Mouse (Mus musculus): ENCODE measurements around the gene Ikbke.
"Not testable (repeated sequence)": the region's sequence is repeated elsewhere in the genome, so short reads cannot be mapped to it uniquely, and the experiment has no call there.

Gene Ikbke

DNA sequence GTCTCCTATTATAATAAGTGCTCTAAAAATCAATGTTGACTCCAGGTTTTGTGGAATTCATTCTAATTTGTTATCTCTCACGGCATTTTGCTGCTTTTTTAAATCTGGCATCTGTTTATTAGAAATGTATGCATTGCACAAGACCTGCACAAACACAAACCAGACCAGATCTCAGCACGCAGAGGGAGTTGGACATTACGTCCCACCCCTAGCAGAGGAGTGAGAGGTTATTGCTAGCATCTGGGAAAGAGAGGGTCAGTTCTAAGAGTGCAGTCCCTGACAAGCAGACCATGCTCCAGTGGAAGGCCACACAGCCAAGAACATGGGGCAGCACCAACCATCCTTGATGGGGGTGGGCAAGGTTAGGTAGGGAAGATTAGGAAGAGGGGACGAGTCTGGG, 5.2 kb upstream of the Ikbke start:
- ATAC-seq (ENCODE audit: insufficient number of reproducible peaks, low FRiP score, low TSS enrichment), result no peak

DNA sequence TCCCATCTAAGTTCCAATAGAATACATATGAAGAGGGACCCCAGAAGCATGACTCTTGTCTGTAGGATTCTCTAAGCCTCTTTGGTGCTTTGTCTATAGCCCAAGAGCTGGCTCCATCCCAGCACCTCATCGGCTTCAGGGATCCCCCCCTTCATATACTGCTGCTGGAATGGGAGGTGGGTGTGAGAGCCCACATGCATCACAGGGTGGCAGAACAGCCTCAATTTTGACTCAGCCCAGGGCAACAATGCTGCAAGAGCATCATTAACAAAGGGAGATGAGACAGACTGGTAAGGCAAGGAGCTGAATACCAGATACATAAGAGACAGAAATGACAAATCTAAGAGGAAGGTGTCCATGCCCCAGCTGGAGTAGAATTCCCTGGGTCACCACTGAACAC, 4.8 kb upstream of the Ikbke start:
- no peak for ATAC-seq (ENCODE audit: insufficient number of reproducible peaks, low FRiP score, low TSS enrichment)

DNA sequence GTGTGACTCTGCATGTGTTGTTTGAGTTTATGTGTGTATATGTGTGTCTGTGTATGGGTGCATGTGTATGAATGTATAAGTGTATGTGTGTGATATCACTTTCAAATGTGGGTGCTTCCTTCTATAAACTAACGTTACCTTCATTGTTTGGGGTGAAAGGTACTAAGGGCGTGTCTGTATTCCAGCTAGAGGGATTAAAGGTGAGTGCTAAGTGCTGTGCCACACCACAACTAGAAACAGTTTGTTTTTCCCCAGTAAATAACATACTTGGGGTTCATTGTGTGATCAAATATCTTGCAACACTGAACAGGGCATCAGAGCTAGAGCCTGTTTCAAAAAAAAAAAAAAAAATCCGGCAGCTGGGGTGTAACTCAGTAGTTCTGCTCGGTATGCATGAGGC, 2.3 kb upstream of the Ikbke start:
- no peak for ATAC-seq (ENCODE audit: insufficient number of reproducible peaks, low FRiP score, low TSS enrichment)

DNA sequence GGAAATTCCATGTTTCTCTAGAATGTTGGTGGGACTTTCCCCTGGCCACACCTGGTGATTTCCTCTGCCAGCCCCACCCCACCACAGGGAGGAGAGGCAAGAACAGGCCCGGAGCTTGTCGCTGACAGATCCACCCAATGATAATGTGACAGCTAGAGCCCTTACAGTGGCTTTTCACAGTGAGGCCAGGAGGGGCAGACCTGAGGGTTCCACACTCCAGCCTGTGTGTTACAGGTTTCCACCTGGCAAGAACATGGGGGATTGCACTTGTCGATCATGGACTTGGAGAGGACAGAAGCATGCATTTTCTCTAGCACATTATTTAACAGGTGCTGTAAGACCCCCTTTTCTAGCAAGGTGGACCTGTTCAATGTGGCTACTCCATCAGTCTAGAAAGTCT, 874 bp upstream of the Ikbke start:
- no peak for ATAC-seq (ENCODE audit: insufficient number of reproducible peaks, low FRiP score, low TSS enrichment)

DNA sequence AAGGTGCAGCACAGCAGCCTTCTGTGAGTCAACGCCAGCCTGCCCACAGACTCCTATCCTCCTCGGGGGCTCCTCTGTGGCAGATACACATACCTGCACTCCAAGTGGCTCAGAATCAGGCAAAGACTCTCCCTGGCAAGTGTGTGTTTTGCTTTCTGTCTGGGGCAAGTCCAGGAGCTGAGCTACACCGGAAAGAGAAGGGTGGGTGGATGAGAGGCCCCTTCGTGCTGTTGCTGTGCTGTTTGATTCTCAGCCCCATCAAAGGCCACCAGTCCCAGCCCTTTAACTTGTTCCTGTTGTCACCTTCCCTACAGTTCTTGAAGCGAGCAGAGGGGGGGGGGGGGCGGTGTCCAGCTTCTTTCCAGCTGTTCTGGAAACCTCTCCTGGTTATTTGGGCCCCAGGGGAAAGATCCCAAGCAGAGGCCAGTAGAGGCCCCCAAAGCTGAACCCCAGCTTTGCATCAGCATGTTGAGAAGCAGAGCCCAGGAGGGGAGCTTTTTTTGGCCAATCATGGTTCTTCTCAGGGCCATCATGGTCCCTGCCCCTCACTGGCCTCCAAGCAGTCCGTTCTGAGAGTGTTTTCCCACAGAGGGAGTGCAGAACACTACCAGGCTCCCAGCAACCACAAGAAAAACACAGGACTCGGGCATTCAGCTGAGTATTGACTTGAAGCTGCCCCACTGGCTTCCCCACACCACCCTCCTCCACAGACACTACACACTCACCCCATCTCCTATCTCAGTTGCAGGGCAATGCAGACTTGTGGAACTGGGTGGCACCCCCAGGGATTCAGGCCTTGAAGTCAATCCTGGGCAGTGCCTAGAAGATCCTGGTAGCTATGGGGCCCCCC, 575 bp downstream of the Ikbke start:
- ATAC-seq (ENCODE audit: insufficient number of reproducible peaks, low FRiP score, low TSS enrichment), result no peak

DNA sequence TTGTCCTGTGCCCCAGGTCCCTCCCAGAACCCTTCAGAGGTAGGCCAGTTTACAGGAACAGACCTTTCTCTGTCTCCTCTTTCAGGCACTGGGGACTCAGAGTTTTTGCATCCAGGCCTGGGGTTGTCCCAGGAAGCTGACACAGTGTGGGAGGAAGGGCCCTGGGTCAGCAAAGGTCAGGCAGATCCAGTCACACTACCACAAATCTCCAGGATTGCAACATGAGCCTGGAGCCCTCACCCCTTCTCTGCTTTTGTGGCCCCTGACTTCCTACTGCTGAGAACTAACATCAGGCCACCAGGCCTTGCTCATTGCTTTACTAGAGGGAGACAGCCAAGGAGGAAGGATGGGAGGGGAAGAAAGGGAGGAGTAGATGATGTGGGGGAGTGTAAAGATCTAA, 2.6 kb downstream of the Ikbke start:
- no peak for ATAC-seq (ENCODE audit: insufficient number of reproducible peaks, low FRiP score, low TSS enrichment)

DNA sequence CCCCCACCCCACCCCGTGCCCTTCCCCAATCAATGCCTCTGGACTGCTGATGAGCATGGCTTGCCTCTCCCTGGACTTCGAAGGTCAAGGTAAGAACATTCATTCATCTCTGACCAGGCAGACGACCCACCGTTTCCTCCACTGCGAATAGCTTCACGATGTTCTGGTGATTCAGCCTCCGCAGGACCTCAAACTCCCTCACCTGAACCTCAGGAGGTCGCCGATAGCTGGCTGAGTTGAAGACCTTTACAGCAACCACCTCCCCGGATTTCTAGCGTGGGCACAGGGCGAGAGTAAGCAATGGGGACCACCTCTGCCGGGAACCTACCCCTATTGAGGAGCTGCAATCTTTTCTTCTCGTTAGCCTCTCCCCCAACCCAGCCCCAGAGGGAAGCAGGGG, 3.8 kb downstream of the Ikbke start:
- ATAC-seq (ENCODE audit: insufficient number of reproducible peaks, low FRiP score, low TSS enrichment), result no peak

DNA sequence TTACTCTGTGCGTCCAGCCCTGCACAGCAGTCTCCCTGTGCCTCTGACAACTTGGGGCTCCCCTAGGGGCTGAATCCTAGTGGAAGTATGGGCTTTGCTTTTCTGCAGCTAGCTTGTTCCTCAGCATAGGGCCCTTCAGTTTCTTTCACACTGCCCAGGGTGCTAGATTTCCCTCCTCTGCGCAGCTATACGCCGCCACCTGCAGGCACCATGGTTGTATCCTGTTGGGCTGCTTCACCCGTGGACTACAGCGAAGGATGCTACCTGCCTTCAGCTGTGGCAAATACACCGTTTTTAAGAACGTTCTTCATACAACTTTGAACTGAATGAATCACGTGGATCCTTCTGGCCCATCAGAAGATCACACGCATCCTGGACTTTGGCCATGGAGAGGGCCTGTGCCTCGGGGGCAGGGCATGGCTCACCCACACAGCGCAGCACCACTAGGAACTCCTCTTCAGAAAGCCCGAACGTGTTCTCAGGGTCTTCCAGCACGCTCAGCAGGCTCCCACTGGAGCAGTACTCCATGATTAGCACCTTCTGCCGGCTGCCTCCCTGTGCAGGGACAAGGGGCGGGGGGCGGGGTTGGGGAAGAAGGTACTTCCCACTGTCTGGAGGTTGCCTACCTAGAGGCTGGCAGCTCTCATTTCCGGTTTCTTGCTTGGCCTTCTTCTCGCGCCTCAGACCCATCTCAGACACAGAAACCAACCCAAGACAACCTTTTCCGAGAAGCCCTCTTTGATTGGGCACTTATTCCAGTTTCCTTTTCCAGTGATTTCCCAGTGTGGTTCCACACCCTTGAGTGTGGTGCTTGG, 4.5 kb downstream of the Ikbke start:
- ATAC-seq (ENCODE audit: insufficient number of reproducible peaks, low FRiP score, low TSS enrichment), result no peak

DNA sequence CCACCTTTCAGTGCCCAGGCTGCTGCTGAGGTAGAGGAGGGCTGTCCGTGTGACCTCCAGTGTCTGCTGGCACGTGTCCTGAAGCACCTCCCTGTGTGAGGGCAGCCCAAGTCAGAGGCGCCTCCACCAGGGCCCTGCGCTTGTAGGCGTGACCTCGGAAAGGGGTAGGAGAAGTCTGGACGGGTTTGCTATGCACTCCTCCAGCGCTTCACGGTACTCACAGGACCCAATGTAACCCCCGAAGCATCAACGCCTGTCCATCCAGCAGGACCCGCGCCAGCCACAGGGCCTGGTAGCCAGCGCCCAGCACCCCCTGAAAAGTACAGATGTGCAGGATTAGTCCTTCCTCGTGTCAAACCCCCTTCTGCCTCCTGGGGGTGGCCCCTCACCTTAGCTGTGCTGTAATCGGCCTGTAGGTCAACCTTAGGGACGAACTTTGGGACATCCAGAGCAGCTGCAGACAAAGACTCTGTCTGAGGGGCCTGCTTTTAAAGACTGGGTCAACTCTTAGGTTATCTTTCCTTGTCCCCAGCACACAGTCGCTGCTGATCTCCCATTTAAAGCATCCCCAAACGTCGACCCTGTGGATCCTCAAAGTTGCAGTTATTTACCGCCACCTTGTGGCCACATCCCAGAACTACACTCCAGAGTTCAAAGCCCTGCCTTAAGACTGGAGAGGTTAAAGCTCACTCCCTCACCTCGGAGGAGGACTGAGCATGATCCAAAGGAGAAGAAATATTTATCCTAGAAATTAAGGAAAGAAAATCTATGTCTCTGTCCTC, 9.4 kb downstream of the Ikbke start:
- peak; percentile 46; the same call in 1 of the 2 replicates for ATAC-seq (ENCODE audit: insufficient number of reproducible peaks, low FRiP score, low TSS enrichment)

DNA sequence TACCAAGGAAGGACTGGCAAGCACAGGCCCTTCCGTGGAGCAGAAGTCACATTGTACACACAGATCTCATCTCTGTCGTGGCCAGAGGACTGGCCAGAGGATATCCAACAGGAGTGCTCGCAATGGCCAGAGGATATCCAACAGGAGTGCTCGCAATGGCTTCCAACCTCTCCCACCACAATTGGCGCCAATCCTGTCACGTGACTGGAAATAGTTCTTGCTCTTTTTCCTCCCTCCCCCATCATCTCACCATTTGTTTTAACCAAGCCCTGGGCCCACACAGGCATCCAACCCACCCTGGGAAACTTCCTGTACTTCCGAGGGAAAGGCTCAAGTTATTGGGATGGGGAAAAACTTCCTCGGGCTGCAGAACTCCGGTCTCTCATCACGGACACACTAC, 10.6 kb downstream of the Ikbke start:
- ATAC-seq (ENCODE audit: insufficient number of reproducible peaks, low FRiP score, low TSS enrichment), result no peak

DNA sequence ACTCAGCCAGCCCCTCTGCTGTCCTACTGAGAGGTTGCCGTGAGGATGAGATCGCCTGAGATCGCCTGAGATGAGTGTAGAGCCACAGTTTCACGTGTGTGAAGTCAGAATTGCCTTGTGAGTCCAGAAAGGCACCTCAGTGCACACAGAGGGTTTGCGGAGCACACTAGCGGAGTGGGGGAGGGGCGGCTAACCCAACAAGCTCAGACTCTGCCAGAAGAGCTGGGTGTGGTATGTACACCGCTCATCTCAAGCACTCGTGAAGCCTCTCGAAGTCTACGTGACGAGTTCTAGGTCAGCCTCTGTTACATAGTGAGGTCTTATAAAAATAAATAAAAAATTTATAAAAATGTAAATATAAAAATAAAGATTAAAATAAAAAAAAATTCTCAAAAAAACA, 15.5 kb downstream of the Ikbke start:
- ATAC-seq (ENCODE audit: insufficient number of reproducible peaks, low FRiP score, low TSS enrichment), result no peak

DNA sequence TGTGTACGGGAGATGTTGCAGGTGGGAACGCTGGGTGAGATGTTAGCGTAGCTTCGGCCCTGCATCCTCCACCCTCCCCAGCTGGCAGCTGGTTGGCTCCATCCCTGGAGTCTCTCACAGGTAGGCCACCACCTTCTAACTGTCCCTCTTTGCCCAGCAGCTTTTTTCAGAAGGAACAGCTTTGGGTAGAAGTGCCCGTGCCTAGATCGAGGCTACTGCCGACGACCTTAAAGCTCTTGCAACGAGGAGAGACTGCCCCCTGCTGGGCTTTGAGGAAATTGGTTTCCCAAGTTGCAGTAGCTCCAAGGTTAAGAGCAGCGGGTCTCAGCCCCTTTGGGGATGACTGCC, 19.1 kb downstream of the Ikbke start:
- ATAC-seq (ENCODE audit: insufficient number of reproducible peaks, low FRiP score, low TSS enrichment), result 0 out of 2 replicates have a peak, but pooled peaks have one; percentile 32

DNA sequence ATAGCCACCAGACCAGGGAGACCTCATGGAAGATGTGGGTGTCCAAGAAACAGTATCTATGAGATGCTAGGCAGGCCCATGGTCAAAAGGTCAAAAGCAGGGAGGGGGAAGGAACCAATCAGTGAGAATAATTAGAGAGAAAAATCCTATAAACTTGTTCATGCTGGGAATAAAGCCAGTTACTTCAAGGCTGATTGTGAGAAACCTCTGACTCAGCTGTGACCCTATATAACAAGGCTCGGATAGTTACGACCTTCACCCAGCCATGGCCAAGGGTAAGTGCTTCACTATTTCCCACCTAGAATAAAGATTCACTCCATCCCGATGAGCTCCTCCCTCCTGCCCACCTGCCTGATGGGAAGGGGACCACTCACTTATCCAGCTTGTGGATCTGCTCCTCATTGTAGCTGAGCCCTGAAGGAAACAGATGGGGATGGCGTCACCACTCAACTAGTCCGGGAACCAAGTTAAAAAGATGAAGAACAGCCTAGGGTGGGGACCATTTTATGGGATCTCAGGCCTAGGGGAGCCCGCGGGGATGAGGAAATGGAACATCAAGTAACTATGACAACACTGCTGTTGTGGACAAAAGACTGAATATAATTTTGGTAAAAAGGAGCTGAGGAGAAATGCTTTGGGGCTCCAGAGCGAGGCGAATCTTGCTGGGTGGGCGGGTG, 19.6 kb downstream of the Ikbke start:
- no peak for ATAC-seq (ENCODE audit: insufficient number of reproducible peaks, low FRiP score, low TSS enrichment)

DNA sequence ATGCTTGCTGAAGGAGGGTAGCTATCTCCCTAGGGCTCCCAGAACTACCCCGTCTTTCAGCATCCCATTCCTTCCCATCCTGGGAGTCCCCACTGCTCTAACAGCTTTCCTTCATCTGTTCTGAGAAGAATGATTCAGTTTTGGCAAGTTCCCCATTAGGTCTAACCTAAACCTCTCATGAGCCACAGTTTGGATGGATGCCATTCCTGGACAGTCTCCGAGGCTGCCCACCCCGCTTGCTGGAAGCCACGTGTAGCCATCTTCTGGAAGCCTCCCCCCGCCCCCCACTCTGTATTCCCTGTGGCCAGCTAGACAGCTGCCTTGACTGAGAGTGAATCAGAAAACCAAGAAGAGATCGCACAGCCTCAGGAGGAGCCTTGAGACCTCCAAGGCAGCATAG, 22.1 kb downstream of the Ikbke start:
- no peak for ATAC-seq (ENCODE audit: insufficient number of reproducible peaks, low FRiP score, low TSS enrichment)

DNA sequence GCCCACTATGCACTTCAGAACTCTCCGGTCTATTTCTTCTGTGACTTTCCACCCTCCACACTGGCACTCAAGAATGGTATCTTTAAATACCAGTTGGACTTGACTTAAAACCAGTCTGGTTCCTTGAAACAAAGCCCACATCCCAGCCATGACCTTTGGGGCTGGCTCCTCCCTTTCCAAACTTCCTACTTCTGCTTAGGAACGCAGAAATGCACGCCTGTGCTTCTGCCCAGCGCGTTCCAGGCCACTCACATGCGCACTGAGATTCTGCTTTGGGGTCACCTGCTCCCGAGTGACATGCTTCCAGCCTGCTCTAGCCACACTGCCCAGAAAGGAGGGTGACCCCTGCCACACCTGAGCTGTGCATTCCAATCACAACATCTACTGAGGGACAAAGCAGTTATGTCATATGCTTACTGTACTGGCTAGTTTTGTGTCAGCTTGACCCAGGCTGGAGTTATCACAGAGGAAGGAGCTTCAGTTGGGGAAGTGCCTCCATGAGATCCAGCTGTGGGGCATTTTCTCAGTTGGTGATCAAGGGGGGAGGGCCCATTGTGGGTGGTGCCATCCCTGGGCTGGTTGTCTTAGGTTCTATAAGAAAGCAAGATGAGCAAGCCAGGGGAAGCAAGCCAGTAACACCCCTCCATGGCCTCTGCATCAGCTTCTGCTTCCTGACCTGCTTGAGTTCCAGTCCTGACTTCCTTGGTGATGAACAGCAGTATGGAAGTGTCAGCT, 26.7 kb downstream of the Ikbke start:
- ATAC-seq (ENCODE audit: insufficient number of reproducible peaks, low FRiP score, low TSS enrichment), result not testable (repeated sequence)

DNA sequence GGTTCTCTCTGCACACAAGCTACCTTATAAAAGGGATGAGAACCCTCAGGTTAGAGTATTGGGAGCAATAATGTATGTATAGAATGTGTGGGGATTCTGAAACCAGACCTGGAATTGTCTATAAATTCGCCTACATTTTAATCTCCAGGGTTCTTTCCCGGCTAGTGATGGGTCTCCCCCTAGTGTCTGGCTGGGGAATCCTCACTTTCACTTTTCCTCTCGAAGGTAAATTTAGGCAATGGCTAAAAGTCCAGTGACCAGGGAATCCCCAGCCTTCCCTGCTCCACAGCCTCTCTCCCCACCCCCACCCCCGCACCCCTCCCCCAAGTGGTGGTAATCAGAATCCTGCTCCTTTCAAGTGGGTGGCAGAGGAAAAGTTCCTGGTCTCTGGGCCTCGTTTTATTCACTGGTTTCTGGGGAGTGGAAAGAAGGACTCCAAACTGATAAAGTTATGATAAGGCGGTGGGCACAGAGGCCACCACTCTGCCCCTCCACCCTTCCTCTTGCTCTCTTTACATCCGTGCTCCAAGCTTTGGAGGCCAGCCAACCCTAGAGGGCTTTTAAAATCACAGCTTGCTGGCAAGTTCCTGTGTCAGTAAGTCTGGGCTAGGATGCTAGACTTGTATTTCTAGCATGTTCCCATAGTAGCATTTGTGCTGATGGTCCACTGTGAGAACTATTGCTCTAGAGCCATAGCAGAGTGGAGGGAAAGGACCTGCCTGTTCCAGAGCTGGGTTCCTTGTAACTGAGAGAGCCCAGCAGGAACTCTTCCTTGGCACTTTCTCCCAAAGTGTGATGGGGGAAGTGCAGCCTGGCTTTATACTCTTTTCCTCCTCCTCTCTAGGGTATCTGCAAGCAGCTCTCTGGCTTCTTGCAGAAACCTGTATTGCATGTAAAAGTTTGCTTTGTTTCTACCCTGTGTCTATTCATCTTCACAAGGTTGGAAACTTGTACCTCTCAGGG, 32.7 kb downstream of the Ikbke start:
- ATAC-seq (ENCODE audit: insufficient number of reproducible peaks, low FRiP score, low TSS enrichment), result no peak

DNA sequence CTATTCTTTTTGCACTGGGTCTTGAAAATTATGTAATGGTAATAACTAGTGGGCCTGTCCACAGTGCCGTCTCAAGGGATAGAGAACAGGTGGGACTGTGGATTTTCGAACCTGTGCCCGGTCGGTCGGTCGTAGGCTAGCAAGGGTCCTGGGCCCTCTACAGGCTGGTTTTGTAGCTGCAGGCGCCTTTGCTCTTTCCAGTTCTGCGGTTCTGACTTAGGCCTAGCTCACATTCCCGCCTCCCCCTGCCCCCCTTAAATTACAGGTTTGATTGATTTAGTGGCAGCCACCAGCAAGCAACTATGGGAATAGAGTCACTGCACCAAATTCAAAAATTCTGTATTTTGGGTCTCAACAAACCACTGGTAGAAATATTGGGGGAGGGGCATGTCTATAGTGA, 33.5 kb downstream of the Ikbke start:
- 0 out of 2 replicates have a peak, but pooled peaks have one; percentile 1 for ATAC-seq (ENCODE audit: insufficient number of reproducible peaks, low FRiP score, low TSS enrichment)

DNA sequence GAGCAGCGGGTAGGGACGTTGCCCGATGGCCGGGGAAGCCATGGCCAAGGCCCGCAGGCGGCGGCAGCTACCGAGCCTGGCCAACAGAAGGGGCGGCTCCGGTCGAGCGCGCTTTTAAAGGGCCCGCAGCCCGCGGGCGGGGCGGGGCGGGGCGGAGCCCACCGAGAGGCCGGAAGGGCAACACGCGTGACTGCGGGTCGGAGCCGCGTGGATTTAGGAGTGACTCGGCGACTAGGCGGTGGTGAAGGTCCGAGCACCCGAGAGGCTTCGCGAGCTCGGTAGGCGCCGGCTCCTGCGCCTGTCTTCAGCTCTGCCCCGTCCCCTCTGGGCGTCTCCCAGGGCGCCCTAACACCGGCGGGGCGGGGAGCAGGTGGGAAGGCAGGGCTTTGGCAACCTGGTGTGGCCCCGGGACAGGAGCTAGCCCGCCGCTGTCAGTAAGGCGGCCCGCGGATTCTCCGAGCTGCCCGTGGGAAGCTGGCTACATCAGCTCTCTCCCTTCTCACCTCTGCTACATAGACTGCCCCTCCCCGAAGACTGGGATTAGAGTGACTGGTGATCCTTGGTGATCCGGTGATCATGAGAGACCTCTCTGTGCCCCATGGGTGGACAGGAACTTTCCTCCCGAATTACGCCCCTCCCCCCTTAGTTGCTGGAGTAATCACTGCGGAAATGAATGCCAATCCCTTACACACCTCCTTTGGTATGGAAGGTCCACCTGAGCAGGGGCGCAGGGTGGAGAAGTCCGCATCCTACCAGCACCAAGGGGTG, 34.1 kb downstream of the Ikbke start, which contains the start of gene Rassf5:
Rassf5 (minus strand) TSS at position 170 of the 768 bp plus-strand sequence.
- peak; percentile 68 for ATAC-seq (ENCODE audit: insufficient number of reproducible peaks, low FRiP score, low TSS enrichment)
